Mouse (Mus musculus) hindlimb bud, embryonic 11.5 days (tissue): Measurements from ENCODE around the gene Timeless.
"Not testable (repeated sequence)": the region's sequence is repeated elsewhere in the genome, so short reads cannot be mapped to it uniquely, and the experiment has no call there.

Experiments
- DNase-seq: peaks from one replicate; pipeline ENCODE4 v3.0.0-alpha.2; 2012; ENCODE audit warnings: low read depth, low spot score; ENCODE audit errors: extremely low spot score

Gene Timeless

GRCm38 (mm10) chr10:128231697-128232419 lies at the start of gene Timeless:
Gene Timeless, plus strand, starts transcription at chr10:128232065.
- DNase-seq, result peak; percentile 89

- no peak for DNase-seq
These were observed 47.6 kb upstream of the Timeless start for GRCm38 (mm10) chr10:128184296-128184695.

GRCm38 (mm10) chr10:128185277-128185940 lies 46.5 kb upstream of the Timeless start:
- DNase-seq, result no peak

GRCm38 (mm10) chr10:128185959-128186358 lies 45.9 kb upstream of the Timeless start:
- DNase-seq, result peak; percentile 97

- DNase-seq, result no peak
These were observed 44.7 kb upstream of the Timeless start for GRCm38 (mm10) chr10:128187181-128187605.

- peak; percentile 88 for DNase-seq
These were observed 43.5 kb upstream of the Timeless start for GRCm38 (mm10) chr10:128188242-128188877.

GRCm38 (mm10) chr10:128191472-128191871 lies 40.4 kb upstream of the Timeless start:
- DNase-seq, result no peak

GRCm38 (mm10) chr10:128192030-128192766 lies 39.7 kb upstream of the Timeless start:
- not testable (repeated sequence) for DNase-seq

GRCm38 (mm10) chr10:128193113-128193512 lies 38.8 kb upstream of the Timeless start:
- DNase-seq, result no peak

GRCm38 (mm10) chr10:128194024-128194550 lies 37.8 kb upstream of the Timeless start, which contains the start of gene Gls2:
Gene Gls2, plus strand, starts transcription at chr10:128194457.
- DNase-seq, result peak; percentile 73

- no peak for DNase-seq
These were observed 37.1 kb upstream of the Timeless start for GRCm38 (mm10) chr10:128194551-128195461.

GRCm38 (mm10) chr10:128201856-128202255 lies 30.0 kb upstream of the Timeless start:
- no peak for DNase-seq

GRCm38 (mm10) chr10:128204941-128205340 lies 26.9 kb upstream of the Timeless start:
- no peak for DNase-seq

GRCm38 (mm10) chr10:128208326-128208725 lies 23.5 kb upstream of the Timeless start:
- no peak for DNase-seq

- DNase-seq, result no peak
These were observed 22.4 kb upstream of the Timeless start for GRCm38 (mm10) chr10:128209311-128210009.

GRCm38 (mm10) chr10:128210131-128210530 lies 21.7 kb upstream of the Timeless start:
- DNase-seq, result no peak

GRCm38 (mm10) chr10:128210954-128211353 lies 20.9 kb upstream of the Timeless start:
- no peak for DNase-seq

- peak; percentile 84 for DNase-seq
These were observed 20.3 kb upstream of the Timeless start, which contains the start of gene Spryd4 for GRCm38 (mm10) chr10:128211390-128212108. Gene Spryd4, minus strand, starts transcription at chr10:128211807.
